Mouse (Mus musculus) frontal cortex, adult 2 months (tissue): ENCODE measurements around the gene Fam3a. TPM values are rescaled to one million over a fixed set of nuclear protein-coding genes. Genes with fewer than 3 reads are reported as not detected.

Experiments
- DNase-seq, 2 experiments: peaks; one replicate each; pipeline ENCODE4 v3.0.0; 2022; ENCODE audit warnings: low spot score in 1 of 2; ENCODE audit errors: extremely low spot score in 1 of 2
- polyA plus RNA-seq: library from polyadenylated mRNA; depleted of rRNA; stranded (reverse); fragments of >200 nt; gene quantifications from 2 replicates; pipeline ENCODE4 v1.2.3, GENCODE M21; 2012; rRNA removed

Fam3a gene
- polyA plus RNA-seq, 1 experiment: 33.9 TPM

DNA sequence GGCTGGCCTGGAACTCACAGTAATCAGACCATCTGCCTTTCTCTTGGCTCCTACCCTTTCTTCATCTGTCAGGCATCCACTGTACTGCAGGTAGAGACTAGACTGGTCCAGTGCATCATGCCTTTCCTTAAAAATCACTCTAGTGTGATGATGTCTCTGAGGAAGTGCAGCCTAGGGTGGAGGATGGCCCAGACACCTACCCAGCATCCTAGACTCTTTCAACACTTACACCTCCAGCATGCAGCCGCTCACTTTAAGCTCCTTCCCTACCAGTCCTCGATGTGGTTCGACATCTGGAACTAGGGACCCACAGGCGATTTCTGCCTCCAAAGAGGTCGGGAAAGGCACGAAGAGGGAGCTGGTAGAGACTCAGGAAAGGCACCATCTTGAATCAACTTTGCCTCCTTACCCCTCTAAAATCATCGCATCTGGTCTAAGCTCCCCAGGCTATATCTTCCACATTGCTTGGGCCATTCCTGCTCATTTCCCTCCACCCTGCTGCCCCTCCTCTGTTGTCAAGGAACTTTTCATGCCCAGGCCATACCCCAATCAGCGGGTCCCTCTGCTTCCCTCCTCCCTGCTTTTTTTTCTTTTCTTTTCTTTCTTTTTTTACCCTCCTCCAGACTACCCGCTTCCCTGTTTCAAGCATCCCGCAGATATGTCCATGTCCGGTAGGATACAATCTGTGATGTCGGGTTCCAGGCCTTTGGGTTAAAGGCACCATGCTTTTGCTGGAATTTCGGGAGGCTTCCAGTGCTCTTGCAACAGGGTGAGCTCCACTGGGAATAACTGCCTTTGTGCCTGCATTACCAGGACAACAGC lies 40.2 kb downstream of the Fam3a start:
- DNase-seq: peak in 1 of 2 experiments; percentile 6

Other genes starting within 250 kb of the Fam3a start
- gene Tex28, start 225.4 kb downstream of the Fam3a start, polyA plus RNA-seq: not detected in 2 replicates
- 0.04 TPM in 2 replicates for gene Tktl1, start 216.0 kb downstream of the Fam3a start, polyA plus RNA-seq
- gene Flna, start 143.5 kb downstream of the Fam3a start, polyA plus RNA-seq: 131 and 166 TPM in 2 replicates
- gene Emd, start 138.6 kb downstream of the Fam3a start, polyA plus RNA-seq: 45.2 and 45.8 TPM in 2 replicates
- 698 and 796 TPM in 2 replicates for gene Rpl10, start 122.5 kb downstream of the Fam3a start, polyA plus RNA-seq
- gene Taz, start 111.4 kb downstream of the Fam3a start, polyA plus RNA-seq: 95.1 and 109 TPM in 2 replicates
- 3.7 and 4.8 TPM in 2 replicates for gene Dnase1l1, start 110.9 kb downstream of the Fam3a start, polyA plus RNA-seq
- gene Atp6ap1, start 96.2 kb downstream of the Fam3a start, polyA plus RNA-seq: 465 and 472 TPM in 2 replicates
- gene Gdi1, start 88.3 kb downstream of the Fam3a start, polyA plus RNA-seq: 923 and 1,152 TPM in 2 replicates
- 46.8 and 58.9 TPM in 2 replicates for gene Fam50a, start 80.2 kb downstream of the Fam3a start, polyA plus RNA-seq
- 55.4 and 59.9 TPM in 2 replicates for gene Plxna3, start 64.2 kb downstream of the Fam3a start, polyA plus RNA-seq
- gene Lage3, start 39.7 kb downstream of the Fam3a start, polyA plus RNA-seq: 57.1 and 65.1 TPM in 2 replicates
- 68.4 and 73.3 TPM in 2 replicates for gene Ubl4a, start 20.1 kb downstream of the Fam3a start, polyA plus RNA-seq
- 4.3 and 4.8 TPM in 2 replicates for gene Slc10a3, start 19.9 kb downstream of the Fam3a start, polyA plus RNA-seq
- gene Ikbkg, start within 50 bp of the Fam3a start, polyA plus RNA-seq: 20.5 and 21.4 TPM in 2 replicates
- 30.2 and 31.8 TPM in 2 replicates for gene G6pdx, start 35.9 kb upstream of the Fam3a start, polyA plus RNA-seq
- not detected in 2 replicates for gene Gm6880, start 88.1 kb upstream of the Fam3a start, polyA plus RNA-seq
- 0.04 TPM in 1 of 2 replicates, not detected in the other for gene Olfr1326-ps1, start 181.6 kb upstream of the Fam3a start, polyA plus RNA-seq
- not detected in 2 replicates for gene Olfr1325, start 199.4 kb upstream of the Fam3a start, polyA plus RNA-seq